Mouse (Mus musculus): ENCODE results near the gene Cd274.

- TF ChIP-seq MYOD1 (IDR thresholded peaks at IDR 0.05; ENCODE audit: control insufficient read depth in 1 of 3, insufficient read length in 2 of 3, low read depth in 2 of 3) (no peak), USF1 (IDR thresholded peaks at IDR 0.05; ENCODE audit: low read depth) (no peak), CEBPB (IDR thresholded peaks at IDR 0.05; ENCODE audit: insufficient read depth, poor library complexity, severe bottlenecking) (no peak), POLR2A (IDR thresholded peaks at IDR 0.05; ENCODE audit: insufficient read length, low read depth) (no peak)
Observed at GRCm38 (mm10) chr19:29399786-29400185, 32.5 kb downstream of the Cd274 start.
